Mouse (Mus musculus): ENCODE data around the gene Crb3.
"Not testable (repeated sequence)": the region's sequence is repeated elsewhere in the genome, so short reads cannot be mapped to it uniquely, and the experiment has no call there.

Crb3 gene

DNA sequence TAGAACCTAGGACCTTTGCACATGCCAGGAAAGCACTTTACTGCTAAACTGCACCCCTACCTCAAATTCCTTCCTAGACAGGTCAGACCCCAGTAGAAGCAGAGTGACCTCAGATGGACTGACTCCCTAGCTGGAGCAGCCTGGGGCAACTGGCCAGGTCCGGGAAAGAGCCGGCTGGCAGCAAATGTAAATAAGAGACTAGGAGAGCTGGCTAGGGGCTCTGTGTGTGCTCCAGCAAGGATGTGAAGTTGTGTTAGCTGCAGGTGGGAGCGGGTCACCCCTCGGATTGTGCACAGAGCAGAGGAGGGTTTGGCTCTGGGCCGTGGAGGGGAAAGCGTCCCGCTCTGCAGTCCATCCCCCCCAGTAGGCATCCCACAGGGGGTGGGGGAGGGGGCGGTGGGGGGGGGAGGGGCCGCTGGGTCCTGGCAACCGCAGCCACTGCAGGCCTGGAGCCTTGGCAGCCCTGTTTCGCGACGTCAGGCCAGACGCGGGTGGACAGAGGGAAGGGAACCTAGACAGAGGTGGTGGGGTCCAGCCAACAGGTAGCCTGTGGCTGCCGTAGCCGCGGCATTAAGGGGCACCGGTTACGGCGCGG lies at the start of gene Crb3:
Crb3 (plus strand) TSS at position 215 of the 595 bp plus-strand sequence.
- DNase-seq (ENCODE audit: low read depth, low spot score), result peak; percentile 26

DNA sequence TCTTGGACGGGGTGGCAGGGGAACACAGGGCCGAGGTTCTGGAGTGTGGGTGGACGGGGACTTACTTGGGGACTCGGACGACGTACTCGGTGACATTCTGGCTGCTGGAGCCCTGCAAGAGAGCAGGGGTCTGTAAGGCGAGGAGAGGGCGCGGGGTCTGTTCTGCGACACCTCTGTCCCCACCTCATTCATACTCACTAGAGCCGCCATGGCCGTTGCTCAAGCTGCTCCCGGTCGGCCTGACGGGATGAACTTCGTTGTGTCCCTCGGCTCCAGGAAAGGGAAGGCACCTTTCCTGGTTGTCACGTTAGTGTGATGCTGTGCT lies 48.0 kb upstream of the Crb3 start:
- DNase-seq (ENCODE audit: low read depth, low spot score), result no peak

DNA sequence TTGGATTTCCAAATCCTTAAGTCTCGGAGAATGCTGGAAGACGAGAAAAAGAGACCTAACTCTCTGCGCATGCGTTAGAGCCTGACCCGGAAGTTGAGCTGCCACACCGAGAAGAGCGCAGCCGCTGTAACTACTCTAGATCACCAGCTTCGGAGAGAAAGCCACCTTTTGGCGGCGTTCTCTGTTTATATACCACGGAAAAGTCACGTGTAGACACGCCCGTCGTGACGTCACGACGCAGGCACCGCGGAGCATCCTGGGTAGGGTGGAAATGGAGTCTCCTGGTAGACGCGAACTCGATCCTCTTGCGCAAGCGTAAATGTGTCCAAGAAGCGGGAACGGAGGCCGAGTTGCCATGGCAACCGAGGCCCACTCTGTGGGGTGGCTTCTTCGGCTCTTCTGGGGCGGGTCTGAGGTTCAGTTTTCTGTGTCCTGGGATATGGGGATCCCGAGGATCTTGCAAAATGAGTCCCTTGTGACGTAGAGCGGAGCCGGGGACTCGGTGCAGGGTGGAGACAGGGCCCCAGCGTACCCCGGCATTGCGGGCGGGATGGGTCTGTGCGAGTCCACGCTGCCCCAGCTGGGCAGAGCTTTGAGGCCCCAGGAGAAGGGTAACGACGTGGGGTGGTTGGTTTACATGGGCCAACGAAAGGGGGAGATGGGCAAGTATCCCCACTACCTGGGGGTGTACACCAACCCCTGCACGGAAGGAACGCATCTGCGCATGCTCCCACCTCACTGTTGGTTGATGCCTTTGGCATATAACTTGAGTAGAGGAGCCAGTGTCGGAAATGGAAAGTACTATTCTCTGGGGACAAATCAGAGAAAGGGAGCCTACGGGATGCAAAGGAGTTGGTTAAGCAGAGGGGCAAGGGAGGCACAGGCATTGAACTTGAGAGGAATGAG lies 47.4 kb upstream of the Crb3 start, which contains the start of the genes Gtf2f1 and Gm17949:
Gtf2f1 (minus strand) TSS at position 53 of the 906 bp plus-strand sequence.
Gm17949 (plus strand) TSS at position 234 of the 906 bp plus-strand sequence.
- DNase-seq (ENCODE audit: low read depth, low spot score), result peak; percentile 100

DNA sequence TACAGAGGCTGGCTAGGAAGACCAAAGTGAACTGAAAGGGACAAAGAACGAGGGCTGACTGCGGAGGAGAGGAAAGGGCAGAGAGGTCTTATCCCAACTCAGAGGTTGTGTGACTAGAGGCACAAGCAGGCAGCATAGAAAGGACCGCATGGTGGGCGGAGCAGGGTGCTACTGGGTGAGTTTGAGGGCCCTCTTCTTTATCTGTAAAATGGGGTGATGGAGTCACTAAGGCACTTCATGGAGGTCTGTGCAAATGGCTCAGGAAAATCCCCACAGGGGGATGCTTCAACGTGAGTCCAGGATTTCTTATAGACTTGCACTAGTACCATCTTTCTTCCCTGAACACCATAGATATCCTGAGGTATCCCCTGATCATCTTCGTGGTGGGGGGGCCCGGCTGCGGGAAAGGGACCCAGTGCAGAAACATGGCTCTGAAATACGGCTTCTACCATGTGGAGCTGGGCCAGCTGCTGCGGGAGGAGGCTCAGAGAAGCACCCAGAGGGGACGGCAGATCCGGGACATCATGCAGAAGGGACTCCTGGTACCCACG lies 46.6 kb upstream of the Crb3 start:
- DNase-seq (ENCODE audit: low read depth, low spot score), result no peak

DNA sequence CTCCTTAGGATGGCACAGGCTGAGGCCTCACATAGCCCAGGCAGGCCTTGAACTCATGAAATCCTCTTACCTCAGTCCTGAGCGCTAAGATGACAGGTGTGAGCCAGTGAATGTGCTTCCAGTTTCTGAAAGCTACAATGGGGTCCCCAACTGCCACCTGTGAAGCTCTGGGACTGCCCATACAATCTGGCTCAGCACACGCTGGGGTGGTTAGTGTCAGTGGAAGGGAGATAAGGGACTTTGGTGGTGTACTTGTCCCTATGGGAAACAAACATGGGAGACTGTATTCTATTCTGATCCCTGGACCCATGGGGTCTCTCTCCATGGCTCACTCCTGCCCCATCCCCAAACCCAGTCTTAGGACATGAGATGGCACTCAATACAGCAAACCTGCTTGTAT lies 39.2 kb upstream of the Crb3 start:
- DNase-seq (ENCODE audit: low read depth, low spot score), result no peak

DNA sequence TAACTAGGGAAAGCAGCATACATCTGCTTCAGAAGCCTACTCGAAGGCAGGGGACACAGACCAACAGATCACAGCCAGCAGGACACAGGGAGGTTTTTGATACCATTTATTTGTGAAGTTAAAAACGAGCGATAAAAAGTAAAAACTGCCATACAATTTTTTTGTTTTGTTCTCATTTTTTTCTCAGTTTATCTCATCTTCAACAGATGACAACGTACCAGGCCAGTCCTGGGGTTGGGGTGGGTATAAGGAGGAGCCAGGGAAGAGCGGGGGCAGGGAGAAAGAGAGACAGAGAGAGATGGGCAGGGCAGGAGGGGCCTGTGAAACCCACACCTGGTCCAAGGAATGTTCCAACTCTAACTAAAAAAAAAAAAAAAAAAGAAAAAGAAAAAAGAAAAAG lies 37.9 kb upstream of the Crb3 start:
- no peak for DNase-seq (ENCODE audit: low read depth, low spot score)

DNA sequence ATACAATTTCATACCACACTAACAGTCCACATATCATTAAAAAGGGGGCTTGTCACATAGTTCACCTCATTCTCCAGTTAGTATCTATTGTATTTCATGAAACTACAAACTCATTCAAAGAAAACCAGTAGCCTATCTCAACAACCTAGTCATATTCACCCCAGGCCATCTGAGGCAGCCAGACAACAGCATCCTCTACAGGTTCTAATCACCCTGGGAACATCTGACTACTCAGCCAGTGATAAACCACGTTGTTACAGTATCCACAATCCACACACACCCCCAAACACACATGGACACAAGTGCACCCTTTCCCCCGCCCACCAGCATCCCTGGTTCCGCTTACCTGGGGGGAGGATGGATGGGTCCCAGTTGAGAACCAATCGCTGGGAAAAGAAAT lies 31.4 kb upstream of the Crb3 start:
- no peak for DNase-seq (ENCODE audit: low read depth, low spot score)

DNA sequence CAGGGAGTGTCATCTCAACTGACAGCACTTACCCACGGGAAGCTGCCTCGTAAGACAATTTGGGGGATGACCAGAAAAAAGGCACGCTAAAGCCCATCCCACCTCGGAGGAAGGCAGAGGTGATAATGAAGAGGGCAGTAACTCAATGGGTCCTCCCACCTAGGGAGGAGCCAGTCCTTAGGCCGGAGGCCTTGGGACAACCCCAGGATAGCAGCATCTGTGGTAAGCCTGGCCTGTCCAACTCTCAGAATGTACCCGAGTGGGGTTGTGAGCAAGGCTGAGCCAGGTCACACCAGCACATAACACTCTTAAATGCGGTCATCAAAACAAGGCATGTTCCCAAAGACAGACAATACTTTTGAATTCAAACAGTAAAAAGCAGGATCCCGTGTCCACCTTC lies 29.2 kb upstream of the Crb3 start:
- DNase-seq (ENCODE audit: low read depth, low spot score), result no peak

DNA sequence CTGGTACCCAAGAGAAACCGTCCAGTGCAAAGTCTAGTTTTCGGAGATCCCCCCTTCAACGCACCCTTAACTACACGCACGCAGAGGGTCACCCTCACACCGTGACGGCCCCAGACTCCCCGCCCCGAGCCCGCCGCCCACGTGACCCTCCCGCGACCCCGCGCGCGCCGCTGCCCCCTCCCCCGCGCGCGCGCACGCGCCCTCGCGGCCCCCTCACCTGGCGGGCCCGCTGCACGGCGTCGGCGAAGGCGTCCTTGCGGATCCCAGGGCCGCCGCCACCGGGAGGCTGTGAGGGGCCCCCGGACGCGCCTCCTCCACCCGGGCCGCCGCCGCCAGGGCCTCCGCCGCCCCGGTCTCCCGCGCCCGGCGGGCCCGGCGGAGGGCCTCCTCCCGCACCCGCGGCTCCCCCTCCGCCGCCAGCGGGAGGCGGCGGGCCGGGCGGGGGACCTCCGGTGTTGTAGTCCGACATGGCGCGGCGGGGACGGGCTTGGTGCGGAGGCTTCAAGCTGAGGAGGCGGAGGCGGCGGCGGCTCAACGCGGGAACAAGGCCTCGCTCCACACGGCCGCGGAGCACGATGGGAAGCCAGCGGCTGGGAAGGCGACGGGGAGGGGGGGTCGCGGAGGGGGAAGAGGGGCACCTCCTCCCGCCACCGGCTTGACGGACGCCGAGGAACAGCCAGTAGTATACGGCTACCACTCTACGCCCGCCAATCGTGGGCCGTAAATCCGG lies 27.8 kb upstream of the Crb3 start, which contains the start of gene Khsrp:
Khsrp (minus strand) TSS at position 592 of the 730 bp plus-strand sequence.
- DNase-seq (ENCODE audit: low read depth, low spot score), result no peak

DNA sequence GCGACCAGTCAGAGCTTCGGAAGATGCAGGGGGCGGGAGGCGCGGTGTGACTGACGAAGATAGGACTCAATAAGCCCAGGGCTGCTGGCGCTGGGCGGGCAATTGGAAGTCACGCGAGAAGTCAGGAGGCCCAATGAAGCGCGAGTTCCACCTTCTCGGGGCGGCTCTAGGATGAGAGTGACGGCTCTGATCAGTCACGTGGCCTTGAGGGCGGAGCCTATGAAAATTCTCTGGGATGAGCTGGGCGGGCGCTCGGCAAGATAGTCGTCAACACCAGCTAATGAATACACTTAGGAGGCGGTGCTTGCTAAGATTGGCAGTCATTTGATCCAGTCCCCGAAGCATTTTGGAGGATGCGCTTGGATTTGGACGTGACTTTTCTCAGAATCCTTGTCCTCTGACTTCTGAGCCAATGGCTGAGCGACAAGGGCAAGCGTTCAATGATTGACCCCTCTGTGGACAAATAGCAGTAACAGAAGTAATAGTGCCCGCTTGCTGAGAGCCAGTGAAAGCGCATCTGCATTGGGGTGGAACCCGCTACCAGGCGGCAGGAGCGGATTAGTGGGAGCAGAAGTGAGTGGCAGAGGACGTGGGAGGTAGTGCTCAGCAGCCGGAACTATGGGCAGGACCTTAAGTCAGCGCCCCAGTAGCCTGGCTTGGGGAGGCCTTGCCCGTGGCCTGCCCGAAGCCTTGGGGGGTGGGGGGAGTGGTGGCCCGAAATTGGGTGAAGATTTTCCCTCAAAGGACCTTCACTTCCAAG lies 27.1 kb upstream of the Crb3 start:
- DNase-seq (ENCODE audit: low read depth, low spot score), result peak; percentile 100

DNA sequence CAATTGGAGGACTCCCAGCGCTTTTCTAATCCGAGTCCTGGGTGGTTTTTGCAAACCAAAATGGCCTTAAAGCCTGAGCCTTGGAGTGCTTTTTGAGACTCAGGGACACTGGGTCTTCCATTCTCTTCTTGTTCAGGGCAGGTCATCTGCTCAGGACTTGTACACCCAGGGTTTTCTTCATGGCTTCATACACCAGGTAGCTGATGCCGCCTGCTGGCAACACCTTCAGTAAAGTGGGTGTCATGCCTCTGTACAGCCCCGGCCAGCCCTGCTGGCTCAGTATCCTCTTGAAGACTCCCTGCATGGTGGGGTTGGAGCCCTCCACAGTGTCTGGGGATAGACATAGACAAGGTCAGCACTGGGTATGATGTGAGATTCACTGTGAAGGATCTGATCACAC lies 26.1 kb upstream of the Crb3 start:
- DNase-seq (ENCODE audit: low read depth, low spot score), result no peak

DNA sequence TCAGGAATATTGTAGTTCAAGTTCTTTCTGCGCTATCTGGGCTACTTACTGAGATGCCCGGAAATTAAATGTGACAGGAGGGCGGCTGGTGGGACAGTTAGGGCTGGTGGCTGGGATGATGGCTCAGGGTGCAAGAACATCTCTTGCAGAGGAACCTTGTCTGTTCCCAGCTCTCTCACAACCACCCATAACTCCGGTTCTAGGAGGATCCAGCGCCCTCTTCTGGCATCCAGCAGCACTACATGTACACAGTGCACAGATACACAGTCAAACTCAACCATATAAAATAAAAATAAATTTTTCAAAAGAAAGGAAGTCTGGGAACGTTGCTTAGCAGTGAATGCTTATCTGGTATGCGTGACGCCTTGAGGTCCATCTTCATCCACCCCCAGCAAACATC lies 19.9 kb upstream of the Crb3 start:
- DNase-seq (ENCODE audit: low read depth, low spot score), result no peak

DNA sequence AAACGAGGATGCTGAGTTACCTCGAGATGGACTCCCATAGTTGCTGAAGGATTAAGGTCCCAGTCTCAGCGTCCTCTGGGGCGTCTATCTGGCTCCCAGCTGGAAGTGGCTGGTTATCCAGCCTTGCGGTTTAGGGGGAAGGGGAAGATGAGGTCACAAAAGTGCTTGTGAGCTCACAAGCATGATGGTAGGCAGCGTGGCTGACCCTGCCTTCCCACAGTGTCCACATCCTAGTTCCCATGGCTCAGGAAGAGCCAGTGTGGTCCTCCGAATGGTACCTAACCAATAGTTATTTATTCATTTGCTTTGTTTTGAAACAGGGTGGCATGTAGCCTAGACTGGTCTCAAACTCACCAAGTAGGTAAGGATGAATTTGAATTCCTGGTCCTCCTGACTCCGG lies 17.4 kb upstream of the Crb3 start, which contains the start of gene Slc25a41:
Slc25a41 (minus strand) TSS at position 101 of the 400 bp plus-strand sequence.
- no peak for DNase-seq (ENCODE audit: low read depth, low spot score)

DNA sequence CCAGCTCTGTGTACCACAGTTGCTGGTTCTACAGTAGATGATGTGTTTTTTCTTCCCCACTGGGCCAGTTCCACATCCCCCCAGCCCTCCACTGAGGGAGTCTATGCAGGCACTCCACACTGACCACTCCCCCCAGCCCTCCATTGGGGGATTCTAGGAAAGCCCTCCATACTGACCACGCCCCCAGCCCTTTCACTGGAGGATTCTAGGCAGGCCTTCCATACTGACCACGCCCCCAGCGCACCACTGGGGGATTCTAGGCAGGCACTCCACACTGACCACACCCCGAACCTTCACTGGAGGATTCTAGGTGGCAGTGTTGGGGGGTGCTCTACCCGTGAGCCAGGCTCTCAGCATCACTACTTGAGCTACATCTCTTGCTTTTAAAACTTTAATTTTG lies 11.5 kb upstream of the Crb3 start:
- DNase-seq (ENCODE audit: low read depth, low spot score), result no peak

DNA sequence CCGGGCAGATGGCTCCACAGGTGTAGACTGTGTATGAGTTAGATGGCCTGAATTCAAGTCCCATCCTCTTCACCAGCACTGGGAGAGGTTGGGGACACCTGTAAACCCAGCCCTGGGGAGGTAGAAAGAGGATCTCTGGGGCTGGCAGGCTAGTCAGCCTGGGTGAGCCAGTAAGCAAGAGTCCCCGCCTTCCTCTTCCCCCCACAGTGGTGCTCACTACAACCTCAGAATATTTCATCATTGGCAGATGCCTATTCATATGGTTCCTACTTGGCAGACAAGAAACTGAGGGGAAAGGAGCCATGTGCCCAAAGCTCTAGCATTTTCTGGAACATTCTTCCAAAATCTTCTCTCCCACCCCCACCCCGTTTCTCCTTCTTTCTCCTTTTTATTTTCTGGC lies 10.1 kb upstream of the Crb3 start:
- no peak for DNase-seq (ENCODE audit: low read depth, low spot score)

DNA sequence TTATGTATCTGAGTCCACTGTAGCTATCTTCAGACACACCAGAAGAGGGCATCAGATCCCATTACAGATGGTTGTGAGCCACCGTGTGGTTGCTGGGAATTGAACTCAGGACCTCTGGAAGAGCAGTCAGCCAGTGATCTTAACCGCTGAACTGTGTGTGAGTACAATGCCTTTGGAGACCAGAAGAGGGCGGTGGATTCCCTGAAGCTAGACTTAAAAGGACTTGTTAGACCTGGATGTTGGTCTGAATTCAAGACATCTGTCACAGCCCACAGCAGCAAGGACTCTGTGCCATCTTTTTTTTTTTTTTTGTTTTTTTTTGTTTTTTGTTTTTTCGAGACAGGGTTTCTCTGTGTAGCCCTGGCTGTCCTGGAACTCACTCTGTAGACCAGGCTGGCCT lies 7.2 kb upstream of the Crb3 start:
- not testable (repeated sequence) for DNase-seq (ENCODE audit: low read depth, low spot score)

DNA sequence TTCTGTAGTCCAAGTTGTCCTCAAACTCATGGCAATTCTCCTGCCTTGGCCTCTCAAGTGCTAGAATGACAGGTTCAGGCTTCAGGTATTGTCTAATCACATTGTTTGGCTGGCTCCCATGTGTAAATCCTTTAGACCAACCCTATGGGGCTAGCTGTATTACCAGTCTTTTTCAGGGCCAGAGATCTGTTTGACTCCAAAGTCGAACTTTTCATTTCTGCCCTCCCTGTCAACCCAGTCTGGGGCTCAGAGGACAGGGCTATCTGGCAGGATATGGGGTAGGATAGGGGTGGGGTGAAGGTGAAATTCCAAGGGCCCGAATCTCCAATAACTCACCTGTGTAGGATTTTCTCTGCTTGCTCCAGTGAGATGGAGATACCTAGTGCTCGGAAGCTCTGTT lies 2.7 kb upstream of the Crb3 start:
- no peak for DNase-seq (ENCODE audit: low read depth, low spot score)

DNA sequence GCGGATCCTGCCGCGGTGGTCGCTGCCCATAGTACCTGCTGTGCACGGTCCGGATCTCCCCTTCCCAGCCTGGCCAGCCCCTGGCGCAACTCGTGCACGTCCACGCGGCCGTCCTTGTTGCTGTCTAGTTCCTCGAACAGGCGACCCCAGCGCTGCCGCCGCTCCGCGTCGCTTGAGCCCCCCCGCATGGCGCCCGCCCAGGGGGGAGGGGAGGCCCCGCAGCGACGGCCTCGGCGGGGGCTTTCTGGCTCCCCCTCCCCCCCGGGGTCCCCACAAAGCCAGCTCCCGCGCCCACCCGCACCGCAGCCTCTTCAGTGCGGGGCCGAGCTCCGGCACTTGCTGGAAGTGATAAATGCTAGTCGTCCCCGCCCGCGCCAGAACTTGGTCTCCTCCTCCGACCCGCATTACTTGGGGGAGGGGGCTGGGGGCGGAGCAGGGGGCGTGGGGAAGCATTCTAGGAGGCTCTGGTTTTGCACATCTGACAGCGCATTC lies 627 bp downstream of the Crb3 start, which contains the start of gene Slc25a23:
Slc25a23 (minus strand) TSS at position 378 of the 492 bp plus-strand sequence.
- DNase-seq (ENCODE audit: low read depth, low spot score), result peak; percentile 38

DNA sequence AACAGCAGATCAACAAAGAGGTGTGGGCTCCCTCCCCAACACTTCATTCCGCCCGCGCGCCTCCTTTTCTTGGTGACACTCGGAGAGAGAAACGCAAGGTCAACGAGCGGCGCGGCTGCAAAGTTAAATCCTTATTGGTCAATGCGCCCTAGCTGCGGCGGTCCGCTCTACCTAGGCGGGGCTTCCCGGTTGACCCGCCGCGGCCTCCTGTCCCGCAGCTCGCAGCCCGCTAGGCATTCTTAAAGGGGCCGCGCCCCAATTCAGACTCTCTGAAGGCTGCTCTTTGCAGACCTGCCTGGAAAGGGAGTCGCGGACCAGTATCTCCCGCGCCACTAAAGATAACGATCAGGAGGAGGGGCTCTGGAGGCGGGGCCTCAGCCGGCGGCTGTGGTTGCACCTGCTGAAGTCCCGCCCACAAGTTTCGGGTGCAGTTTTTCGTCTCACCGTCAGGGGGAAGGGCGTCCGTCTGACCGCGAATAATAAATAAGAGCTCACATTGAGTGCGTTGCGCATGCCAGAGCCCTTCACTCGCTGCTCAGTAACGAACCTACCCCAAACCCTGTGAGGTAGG lies 1.4 kb downstream of the Crb3 start:
- peak; percentile 87 for DNase-seq (ENCODE audit: low read depth, low spot score)

DNA sequence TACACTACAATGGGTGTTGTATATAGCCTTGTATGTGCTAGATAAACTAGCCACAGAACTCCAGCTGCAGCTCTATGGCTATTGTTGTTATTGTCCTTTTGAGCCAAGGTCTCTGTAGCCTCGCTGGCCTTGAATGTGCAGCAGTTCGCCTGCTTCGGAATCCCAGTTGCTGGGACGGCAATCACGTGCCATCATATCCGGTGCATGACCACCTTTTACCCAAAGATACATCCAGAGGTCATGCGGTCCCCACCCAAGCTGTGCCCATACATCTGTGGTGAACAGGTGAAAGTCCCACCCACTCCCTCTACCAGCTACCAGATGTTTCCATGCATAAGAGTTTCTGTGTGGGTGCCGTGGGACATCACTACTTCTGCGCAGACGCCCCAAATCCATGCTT lies 2.2 kb downstream of the Crb3 start:
- no peak for DNase-seq (ENCODE audit: low read depth, low spot score)

Measured in skeletal muscle tissue, adult 2 months (tissue).